Mouse (Mus musculus) splenic B cell, adult 2 months (primary cell): ENCODE results near the gene Med19.
"Not testable (repeated sequence)": the region's sequence is repeated elsewhere in the genome, so short reads cannot be mapped to it uniquely, and the experiment has no call there.

Experiments
- DNase-seq: peaks from one replicate; pipeline ENCODE4 v3.0.0-alpha.2; 2011; ENCODE audit warnings: low read depth, low spot score
- H3K27me3 ChIP-seq: 2 replicates; pipeline ENCODE4 v1.6.1; 2012; ENCODE audit warnings: mild to moderate bottlenecking, low read length, moderate library complexity, mixed read lengths; ENCODE audit not compliant: control insufficient read depth, poor library complexity, insufficient read depth, severe bottlenecking
- H3K36me3 ChIP-seq: 2 replicates; pipeline ENCODE4 v1.6.1; 2012; ENCODE audit warnings: mild to moderate bottlenecking, low read length, moderate library complexity, mixed read lengths; ENCODE audit not compliant: control insufficient read depth, poor library complexity, insufficient read depth, severe bottlenecking

Gene Med19

DNA sequence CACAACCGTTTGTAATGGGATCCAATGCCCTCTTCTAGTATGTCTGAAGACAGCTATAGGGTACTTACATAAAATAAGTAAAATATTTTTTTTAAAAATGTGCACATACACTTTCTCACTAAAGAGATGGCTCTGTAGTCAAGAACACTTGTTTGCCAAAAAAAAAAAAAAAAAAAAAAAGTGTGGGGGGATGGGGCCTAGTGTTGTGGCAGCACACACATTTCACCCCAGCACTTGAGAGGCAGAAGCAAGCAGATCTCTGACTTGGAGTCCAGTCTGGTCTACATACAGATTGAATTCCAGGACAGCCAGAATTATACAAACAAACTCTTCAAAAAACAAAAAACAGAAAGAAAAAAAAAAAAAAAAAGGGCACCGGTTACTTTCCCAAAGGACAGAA lies 42.5 kb downstream of the Med19 start:
- Histone ChIP-seq H3K27me3 (no peaks in the 10 kb centered on the region), H3K36me3 (peaks cover 14% of the 10 kb centered on the region)
- no peak for DNase-seq

DNA sequence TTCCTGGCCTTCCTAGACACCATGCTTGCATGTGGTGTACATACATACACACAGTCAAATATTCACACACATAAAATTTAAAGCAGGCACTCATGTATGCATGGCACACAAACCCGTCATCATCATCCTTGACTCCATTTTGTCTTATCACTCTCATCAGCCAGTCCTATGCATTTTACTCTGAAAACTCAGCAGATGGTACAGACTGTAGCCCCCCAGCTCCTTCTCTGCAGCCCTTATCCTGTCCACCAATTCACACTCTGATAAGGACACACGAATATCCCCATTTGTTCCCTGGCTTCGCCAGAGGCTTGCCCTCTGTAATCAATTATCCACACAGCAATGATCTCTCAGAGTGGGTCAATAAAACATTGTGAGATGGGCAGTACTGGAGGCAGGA lies 43.0 kb downstream of the Med19 start:
- no peaks in the 10 kb centered on the region for H3K27me3 ChIP-seq
- peaks cover 14% of the 10 kb centered on the region for H3K36me3 ChIP-seq
- DNase-seq: no peak

DNA sequence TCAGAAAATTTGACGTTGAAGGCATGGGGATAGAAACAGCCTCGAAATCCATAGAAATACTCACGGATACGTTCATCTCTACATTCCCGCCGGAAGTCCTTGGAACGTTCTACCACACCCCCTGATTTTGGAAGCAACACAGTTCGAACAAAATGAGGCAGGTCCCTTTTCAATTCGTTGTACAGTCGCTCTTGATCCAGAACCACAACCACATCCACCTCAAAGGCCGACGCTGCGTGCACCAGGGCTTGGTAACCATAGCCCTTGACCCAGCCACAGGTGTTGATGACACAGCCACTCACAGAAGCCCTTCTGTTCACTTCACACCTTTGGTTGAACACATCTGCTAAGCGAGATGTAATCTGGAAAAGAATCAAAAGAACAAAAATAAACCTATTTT lies 45.7 kb downstream of the Med19 start:
- peaks cover 14% of the 10 kb centered on the region for H3K36me3 ChIP-seq
- no peak for DNase-seq
- no peaks in the 10 kb centered on the region for H3K27me3 ChIP-seq

DNA sequence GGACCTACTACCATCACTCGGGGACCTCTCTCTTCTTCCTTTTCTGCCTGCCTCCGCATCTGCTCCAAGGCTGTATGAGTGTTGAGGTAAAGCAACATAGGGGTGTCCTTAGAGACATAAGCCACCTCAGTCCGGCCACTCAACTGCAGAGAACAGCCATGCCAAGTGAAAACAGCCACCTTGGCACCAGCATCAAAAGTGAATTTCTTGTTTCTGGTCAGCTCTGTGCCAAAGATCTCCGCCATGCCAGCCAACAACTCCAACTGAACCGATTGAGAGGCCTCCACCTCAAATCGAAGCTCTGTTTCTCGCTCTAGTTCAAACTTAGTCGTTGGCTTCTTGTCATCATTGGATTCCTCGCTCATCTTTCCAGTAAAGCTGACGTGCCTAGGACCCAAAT lies 47.6 kb downstream of the Med19 start:
- Histone ChIP-seq H3K27me3 (no peaks in the 10 kb centered on the region), H3K36me3 (peaks cover 14% of the 10 kb centered on the region)
- DNase-seq: no peak

DNA sequence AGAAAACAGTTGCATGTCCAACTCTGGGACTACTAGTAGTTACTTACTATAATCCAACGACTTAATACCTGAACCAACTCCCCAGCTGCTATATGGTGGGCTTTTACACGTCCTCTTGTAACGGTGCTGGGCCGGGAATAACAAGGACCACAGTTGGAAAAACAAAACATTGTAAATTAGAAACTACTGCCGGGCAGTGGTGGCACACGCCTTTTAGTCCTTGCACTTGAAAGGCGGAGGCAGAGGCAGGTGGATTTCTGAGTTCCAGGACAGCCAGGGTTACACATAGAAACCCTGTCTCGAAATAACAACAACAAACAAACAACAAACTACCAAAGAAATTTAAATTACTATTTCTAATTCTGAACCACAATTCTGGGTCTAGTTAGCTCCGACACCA lies 48.5 kb downstream of the Med19 start:
- Histone ChIP-seq H3K27me3 (no peaks in the 10 kb centered on the region), H3K36me3 (peaks cover 12% of the 10 kb centered on the region)
- no peak for DNase-seq

DNA sequence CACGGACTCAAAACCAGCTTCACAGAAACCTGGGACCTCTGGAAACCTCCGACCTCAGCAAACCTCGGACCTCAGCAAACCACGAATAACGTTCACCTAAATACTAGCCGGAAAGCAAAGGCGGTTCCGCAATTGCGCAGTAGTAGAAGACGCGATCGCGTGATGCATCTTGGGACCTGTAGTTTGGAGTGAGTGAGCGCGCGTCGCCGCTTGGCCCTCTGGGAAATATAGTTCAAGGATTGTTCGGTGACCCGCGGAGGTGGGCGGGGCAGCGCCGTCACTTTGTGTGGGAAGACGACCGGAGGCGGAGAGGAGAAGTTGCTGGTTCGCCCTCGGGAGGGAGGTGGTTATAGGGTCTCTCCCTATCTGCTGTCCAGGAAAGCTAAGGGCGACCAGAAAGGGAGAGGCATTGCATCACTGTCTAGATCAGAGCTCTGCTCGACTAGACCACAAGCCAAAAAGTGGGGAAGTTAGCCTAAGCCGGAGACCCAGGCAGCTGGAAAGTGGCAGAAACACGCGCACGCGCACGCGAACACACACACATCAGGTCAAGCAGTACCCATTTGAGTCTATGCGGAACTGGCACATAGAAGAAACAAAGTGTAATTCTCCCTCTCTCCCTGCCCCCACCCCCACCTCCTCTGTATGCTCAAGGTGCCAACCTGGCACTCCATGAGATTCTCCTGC lies 49.1 kb downstream of the Med19 start, which contains the start of gene Clp1:
Gene Clp1 (minus strand): TSS at position 179 of the 687 bp plus-strand sequence.
- Histone ChIP-seq H3K36me3 (peaks cover 12% of the 10 kb centered on the region), H3K27me3 (no peaks in the 10 kb centered on the region)
- DNase-seq: peak; percentile 98

DNA sequence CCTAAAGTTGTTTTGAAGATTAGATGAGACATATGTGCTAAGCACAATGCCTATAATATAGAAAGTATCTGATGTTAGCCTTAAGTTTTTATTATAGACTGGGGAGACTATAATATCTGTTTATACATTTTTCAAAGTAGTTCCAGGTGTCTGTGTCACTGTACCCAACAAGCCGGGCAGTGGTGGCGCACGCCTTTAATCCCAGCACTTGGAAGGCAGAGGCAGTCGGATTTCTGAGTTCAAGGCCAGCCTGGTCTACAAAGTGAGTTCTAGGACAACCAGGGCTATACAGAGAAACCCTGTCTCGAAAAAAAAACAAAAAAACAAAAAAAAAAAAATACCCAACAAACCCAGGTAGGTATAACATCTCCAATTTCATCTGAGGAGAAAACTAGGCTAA lies 50.0 kb downstream of the Med19 start:
- H3K27me3 ChIP-seq, DNase-seq: not testable (repeated sequence)
- peaks cover 12% of the 10 kb centered on the region for H3K36me3 ChIP-seq

DNA sequence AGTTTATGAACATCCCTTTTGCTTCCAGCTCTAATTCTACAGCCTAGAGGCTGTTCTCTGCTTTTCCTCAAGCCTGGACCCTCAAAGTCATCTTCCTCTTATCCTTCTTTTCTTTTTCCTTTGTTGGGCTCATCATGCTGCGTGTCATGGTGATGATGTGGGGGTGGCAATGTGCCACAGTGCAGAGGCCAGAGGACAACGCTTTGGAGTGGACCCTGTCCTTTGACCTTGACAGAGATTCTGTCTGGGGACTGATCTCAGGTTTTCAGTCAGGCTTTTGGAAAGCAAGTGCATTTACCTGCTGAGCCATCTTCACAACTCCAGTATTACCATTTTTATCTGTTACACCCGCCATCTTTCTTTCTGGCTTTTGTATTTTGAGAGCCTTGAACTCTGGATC lies 53.0 kb downstream of the Med19 start:
- Histone ChIP-seq H3K27me3 (no peaks in the 10 kb centered on the region; the same call in 1 of the 2 replicates), H3K36me3 (no peaks in the 10 kb centered on the region)
- DNase-seq: no peak

DNA sequence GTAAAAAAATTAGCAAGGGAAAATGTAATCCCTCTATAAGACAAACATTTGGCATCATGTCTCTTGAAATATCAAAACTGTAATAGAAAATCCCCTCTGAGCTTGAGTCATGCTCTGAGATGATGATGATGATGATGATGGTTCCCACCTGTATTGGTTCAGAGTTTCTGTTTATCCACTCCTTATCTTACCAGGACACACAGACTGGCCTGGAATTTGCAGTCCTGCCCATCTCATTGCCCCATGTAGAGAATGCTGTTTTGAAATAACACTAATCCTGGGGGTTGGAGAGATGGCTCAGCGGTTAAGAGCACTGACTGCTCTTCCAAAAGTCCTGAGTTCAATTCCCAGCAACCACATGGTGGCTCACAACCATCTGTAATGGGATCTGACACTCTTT lies 54.2 kb downstream of the Med19 start:
- DNase-seq: no peak
- H3K36me3 ChIP-seq: no peaks in the 10 kb centered on the region
- H3K27me3 ChIP-seq: no peaks in the 10 kb centered on the region; the same call in 1 of the 2 replicates

DNA sequence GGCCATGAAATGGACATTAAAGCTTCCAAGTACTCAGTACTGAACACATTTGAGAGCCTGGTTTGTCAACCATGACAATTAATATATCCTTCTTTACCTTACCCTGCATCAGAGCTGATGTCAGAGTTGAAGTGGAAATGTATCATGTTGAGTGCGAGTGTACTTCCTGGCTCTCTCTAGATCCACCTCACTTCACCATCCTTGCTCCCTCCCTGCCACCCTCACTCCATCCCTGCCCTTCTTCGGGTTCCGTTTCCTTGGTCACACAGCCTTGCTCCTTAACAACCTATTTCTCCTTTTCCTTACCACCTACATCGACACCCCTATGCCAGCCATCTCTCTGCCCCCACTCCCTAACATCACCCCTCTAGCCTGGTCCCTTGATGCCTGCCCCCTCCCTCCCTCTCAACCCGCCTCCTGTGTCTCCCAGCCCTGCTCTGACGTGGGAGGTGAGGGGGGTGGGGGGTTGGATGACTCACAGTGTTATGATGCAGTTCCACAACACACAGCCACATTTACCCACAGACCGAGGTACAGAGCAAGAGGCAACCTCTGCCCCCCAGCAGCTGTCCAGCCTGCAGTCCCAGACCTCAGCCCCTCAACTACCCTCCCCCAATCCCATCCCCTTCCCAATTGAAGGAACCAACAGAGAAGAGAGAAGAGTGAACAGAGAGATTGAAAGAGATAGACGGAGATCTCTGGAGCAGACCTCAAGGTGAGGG lies 55.5 kb downstream of the Med19 start, which contains the start of gene Ypel4:
Gene Ypel4 (plus strand): TSS at position 480 of the 722 bp plus-strand sequence.
- Histone ChIP-seq H3K27me3 (no peaks in the 10 kb centered on the region; the same call in 1 of the 2 replicates), H3K36me3 (no peaks in the 10 kb centered on the region)
- DNase-seq: peak; percentile 45

DNA sequence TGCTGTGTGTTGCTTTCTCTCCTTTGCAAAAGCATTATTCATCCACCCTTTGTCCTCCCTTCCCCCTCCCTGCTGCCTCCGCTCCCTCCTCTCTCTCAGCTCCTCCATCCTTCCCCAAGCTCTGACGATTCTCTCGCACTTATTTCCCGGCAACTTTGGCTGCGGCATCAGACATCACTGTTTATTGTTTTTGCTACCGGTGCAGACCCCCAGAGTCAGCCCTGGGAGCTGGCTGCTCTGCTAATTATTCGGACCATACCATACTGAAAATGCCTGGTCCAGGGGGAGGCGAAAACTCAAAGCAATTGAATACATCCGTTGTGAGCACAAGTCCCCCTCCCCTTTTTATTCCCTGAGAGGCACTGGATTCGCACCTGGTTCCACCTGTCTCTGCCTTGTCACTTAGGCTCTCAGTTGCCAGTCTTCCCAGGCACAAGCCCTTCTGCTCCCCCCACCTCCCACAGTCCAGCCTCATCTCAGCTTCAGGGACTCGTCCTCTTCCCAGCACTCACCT lies 56.2 kb downstream of the Med19 start:
- no peaks in the 10 kb centered on the region; the same call in 1 of the 2 replicates for H3K27me3 ChIP-seq
- H3K36me3 ChIP-seq: no peaks in the 10 kb centered on the region
- DNase-seq: no peak

DNA sequence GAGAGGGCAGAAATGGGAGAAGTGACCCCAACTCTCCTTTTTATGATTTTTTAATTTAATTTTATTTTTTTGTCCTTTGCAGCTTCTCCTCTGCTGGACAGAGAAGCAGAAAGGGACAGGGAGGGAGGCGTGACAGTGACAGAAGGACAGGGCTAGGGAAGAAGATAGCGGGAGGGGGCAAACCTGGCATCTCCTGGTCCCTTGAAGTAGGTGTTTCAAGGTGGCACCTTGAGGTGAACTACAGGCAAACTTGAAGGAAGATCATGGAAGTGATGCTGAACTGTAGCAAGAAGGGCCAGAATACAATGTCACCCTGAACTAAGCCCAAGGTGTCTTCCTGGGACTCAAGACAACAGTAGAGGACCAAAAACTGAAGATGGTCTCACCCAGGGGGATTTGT lies 56.7 kb downstream of the Med19 start:
- H3K27me3 ChIP-seq: no peaks in the 10 kb centered on the region; the same call in 1 of the 2 replicates
- no peak for DNase-seq
- no peaks in the 10 kb centered on the region for H3K36me3 ChIP-seq

DNA sequence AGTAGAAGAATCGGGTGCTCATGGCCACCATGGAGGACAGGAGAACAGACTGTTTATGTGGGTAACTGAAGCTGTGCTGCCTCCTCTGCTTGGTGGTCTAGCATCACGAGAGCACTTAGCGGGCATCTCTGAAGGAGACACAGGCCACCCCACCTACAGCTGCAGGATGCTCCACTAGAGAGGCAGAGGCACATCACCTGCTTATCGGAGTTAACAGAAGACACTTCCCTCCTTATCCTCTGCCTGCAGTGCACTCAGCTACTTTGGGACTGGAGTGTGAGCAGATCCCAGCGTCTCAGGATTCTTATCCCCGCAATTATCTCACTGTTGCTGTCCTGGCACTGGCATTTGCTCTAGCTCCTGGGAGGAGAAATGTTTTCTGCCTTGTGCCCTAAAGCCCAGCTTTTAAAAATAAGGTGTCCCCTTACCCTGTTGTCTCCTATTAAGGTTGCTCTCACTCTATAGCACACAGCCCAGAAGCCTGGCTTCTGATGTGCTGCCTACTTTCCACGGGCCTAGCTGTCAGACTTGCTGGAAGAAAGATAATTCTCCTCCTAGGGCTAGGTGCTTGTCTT lies 57.2 kb downstream of the Med19 start:
- H3K27me3 ChIP-seq: no peaks in the 10 kb centered on the region; the same call in 1 of the 2 replicates
- no peaks in the 10 kb centered on the region for H3K36me3 ChIP-seq
- no peak for DNase-seq

DNA sequence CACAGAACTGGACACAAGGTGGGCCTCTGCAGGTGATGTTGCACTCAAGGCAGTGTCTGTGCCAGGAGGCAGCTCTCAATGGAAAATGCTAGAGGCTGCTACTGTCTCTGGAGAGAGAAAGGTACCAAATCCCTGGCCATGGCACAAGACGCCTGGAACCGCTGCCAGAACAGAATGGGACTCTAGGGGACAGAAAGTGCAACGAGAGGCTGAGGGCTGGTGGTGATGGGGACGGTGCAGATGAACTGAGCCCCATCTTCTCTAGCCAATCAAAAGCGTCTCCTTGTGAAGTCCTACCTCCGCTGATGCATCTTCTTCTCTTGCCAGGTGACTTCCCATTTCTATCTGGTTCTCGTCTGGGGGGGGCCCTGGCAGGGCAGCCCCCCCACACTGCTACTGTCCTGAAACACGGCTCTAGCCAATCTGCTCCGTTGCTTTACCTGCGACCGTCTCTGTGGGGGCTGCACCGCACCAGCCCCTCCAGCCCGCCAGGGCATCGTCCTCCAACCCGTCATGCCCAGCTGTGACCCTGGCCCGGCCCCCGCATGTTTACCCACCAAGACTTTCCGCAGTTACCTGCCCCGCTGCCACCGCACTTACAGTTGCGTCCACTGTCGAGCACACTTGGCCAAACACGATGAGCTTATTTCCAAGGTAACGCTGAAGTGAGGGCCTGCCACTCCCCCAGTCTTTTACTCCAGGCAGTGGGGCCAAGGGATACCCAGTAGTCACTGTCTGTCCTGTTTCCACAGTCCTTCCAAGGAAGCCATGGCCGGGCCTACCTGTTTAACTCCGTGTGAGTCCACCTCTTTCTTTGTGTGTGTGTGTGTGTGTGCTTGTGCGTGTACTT lies 58.3 kb downstream of the Med19 start:
- no peaks in the 10 kb centered on the region; the same call in 1 of the 2 replicates for H3K27me3 ChIP-seq
- no peak for DNase-seq
- no peaks in the 10 kb centered on the region for H3K36me3 ChIP-seq
